Mouse (Mus musculus) liver, embryonic 14.5 days (tissue): Measurements from ENCODE around the gene Casq1.

Experiments used
- CTCF ChIP-seq: IDR thresholded peaks from 2 replicates; pipeline ENCODE4 v1.5.1; 2016; ENCODE audit warnings: antibody characterized with exemption, low read depth, control low read depth
- EP300 ChIP-seq: IDR thresholded peaks from 2 replicates; pipeline ENCODE4 v1.6.1; 2016; ENCODE audit warnings: antibody characterized with exemption, low read depth

GRCm38 (mm10) chr1:172183056-172183455 lies 36.6 kb downstream of the Casq1 start:
- TF ChIP-seq EP300, result no peak
- TF ChIP-seq CTCF, result no peak
